Mouse (Mus musculus): ENCODE results near the gene Golga3.

DNA sequence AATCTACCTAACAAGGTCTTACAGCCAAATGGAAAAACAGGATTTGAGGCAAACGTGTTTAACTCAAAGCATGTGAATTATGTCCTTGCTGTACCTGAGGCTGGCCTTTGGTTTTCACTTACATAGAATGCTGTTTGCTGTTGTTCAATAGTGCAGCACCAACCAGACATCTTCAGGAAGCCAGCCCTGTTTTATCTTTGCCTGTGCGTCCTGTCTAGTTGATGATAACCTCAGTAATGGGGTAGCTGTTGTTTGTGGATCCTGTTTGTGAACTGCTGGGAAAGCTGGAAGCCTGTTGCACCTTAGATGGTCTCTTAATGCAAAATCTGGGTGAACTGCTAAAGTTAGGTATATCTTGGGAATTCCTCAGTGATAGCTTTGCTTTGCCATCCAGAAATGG lies 2.1 kb downstream of the Golga3 start:
- no peak for TF ChIP-seq CTCF (IDR thresholded peaks at IDR 0.05; ENCODE audit: low read depth, low read length)
- no peak for TF ChIP-seq POLR2A (IDR thresholded peaks at IDR 0.05; ENCODE audit: extremely low read depth, insufficient read depth, low read length)

All from liver, adult 2 months (tissue).